Mouse (Mus musculus) intestine, embryonic 14.5 days (tissue): ENCODE data around the gene Babam2. TPM values are rescaled to one million over a fixed set of nuclear protein-coding genes. Genes with fewer than 3 reads are reported as not detected.

Experiments
- ATAC-seq: fragments of 200-750 bp; cut with Nextera tagmentation; replicated peaks from 2 replicates; pipeline ENCODE4 v1.8.0; 2017; ENCODE audit warnings: low read depth, moderate number of reproducible peaks, moderate TSS enrichment, moderate library complexity; ENCODE audit not compliant: low FRiP score, low TSS enrichment
- DNase-seq: peaks from one replicate; pipeline ENCODE4 v3.0.0-alpha.2; 2018; ENCODE audit warnings: low spot score
- H3K27ac ChIP-seq: fragments of 300-500 bp; sonication (generic); 2 replicates; pipeline ENCODE4 v1.5.1; 2014; ENCODE audit warnings: low read depth, mild to moderate bottlenecking, control low read depth
- H3K27me3 ChIP-seq: fragments of 300-500 bp; sonication (generic); replicated peaks from 2 replicates; pipeline ENCODE4 v1.6.1; 2014; ENCODE audit warnings: low read length, control low read depth; ENCODE audit not compliant: control insufficient read depth, insufficient read depth
- H3K36me3 ChIP-seq: fragments of 300-500 bp; sonication (generic); 2 replicates; pipeline ENCODE4 v1.6.1; 2014; ENCODE audit warnings: low read length, control low read depth; ENCODE audit not compliant: control insufficient read depth, insufficient read depth
- H3K4me1 ChIP-seq: fragments of 300-500 bp; sonication (generic); replicated peaks from 2 replicates; pipeline ENCODE4 v1.6.1; 2014; ENCODE audit warnings: low read length, control low read depth, mixed read lengths; ENCODE audit not compliant: control insufficient read depth, insufficient read depth
- H3K4me2 ChIP-seq: fragments of 300-500 bp; sonication (generic); 2 replicates; pipeline ENCODE4 v1.6.1; 2014; ENCODE audit warnings: low read length
- H3K4me3 ChIP-seq: fragments of 300-500 bp; sonication (generic); 2 replicates; pipeline ENCODE4 v1.5.1; 2014; ENCODE audit warnings: low read depth, low read length, control low read depth, mixed read lengths
- H3K9ac ChIP-seq: fragments of 300-500 bp; sonication (generic); 2 replicates; pipeline ENCODE4 v1.6.1; 2014; ENCODE audit warnings: mild to moderate bottlenecking, low read length
- H3K9me3 ChIP-seq: fragments of 300-500 bp; sonication (generic); 2 replicates; pipeline ENCODE4 v1.6.1; 2016; ENCODE audit warnings: low read length, control low read depth; ENCODE audit not compliant: control insufficient read depth
- WGBS: fragments of 180-500 bp; shearing (Covaris S2); extraction: QIAGEN DNeasy Blood & Tissue Kit; methylation state at CpG from one replicate; pipeline ENCODE4 v1.1.7; 2014; 5-methylcytosine and 5-hydroxymethylcytosine counted together
- polyA plus RNA-seq: library from polyadenylated mRNA; unstranded; fragments of >200 nt; fragmentation: Nextera tagmentation; extraction: Ambion mirVana; gene quantifications from 2 replicates; pipeline ENCODE4 v1.2.1, GENCODE M21; 2014

Gene Babam2
- polyA plus RNA-seq, 1 experiment from 2014 or later = 43.5 TPM

- Histone ChIP-seq H3K9ac (no peak overlapping the region), H3K4me1 (no peaks in the 10 kb centered on the region), H3K27ac (no peak overlapping the region), H3K9me3 (no peaks in the 10 kb centered on the region), H3K36me3 (no peaks in the 10 kb centered on the region), H3K27me3 (no peaks in the 10 kb centered on the region), H3K4me2 (no peak overlapping the region), H3K4me3 (no peak overlapping the region)
- 86% methylated on average over 5 of the region's 5 CpGs for WGBS
- ATAC-seq = no peak
- DNase-seq = no peak
Observed at GRCm38 (mm10) chr5:32122363-32122762, 424.9 kb downstream of the Babam2 start.

DNA sequence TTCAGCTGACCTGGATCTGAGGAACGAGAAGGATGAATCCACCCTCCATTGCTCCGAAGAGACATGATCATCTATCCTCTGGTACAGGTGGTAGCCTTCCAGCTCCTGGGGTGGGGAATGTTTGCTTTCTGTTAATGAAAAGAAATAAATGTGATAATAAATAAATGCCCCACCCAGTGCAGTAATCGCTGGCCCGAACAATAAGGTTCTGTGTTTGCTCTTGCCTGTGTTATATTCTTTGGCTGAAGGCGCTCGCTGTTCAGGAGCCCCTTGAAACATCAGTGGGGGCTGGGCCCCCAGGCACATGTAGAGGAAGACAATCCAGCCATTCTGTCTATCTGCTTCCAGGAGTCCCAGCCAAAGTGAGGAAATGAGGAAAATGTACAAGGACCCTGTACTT lies 427.5 kb downstream of the Babam2 start:
- no peak for DNase-seq
- no peaks in the 10 kb centered on the region; the same call in 1 of the 2 replicates for H3K4me1 ChIP-seq
- ATAC-seq = 0 out of 2 replicates have a peak, but pooled peaks have one; percentile 37
- no peaks in the 10 kb centered on the region for H3K9me3 ChIP-seq
- WGBS = 69% methylated on average over 6 of the region's 6 CpGs
- no peak overlapping the region for H3K9ac ChIP-seq
- no peaks in the 10 kb centered on the region for H3K36me3 ChIP-seq
- no peak overlapping the region for H3K4me2 ChIP-seq
- H3K4me3 ChIP-seq = no peak overlapping the region
- H3K27me3 ChIP-seq = no peaks in the 10 kb centered on the region
- H3K27ac ChIP-seq = no peak overlapping the region

- Histone ChIP-seq H3K9me3 (no peaks in the 10 kb centered on the region), H3K4me1 (no peaks in the 10 kb centered on the region; the same call in 1 of the 2 replicates), H3K9ac (no peak overlapping the region), H3K27ac (no peak overlapping the region), H3K36me3 (no peaks in the 10 kb centered on the region), H3K27me3 (no peaks in the 10 kb centered on the region), H3K4me3 (no peak overlapping the region), H3K4me2 (no peak overlapping the region)
- DNase-seq (no peak), ATAC-seq (no peak)
- WGBS = 77% methylated on average over 3 of the region's 3 CpGs
Observed at GRCm38 (mm10) chr5:32127226-32127625, 429.7 kb downstream of the Babam2 start.

DNA sequence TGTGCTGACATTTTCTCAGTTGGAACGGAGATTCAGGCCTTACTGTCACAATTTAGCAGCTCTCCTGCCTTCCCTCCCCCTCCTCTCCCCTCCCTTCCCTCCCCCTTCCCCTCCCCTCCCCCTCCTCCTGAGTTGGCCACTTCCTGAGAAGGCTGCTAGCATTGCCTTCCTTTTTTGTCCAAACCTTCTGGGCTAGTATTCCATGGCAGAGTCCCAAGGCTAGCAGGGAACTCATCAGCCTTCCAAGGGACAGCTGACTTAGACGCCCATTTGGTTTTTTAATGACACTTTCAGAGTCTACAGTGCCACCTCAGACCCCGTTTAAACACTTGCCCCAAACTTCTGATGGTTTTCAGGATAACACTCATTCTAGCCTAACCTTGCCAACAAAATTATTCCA lies 430.4 kb downstream of the Babam2 start:
- Histone ChIP-seq H3K4me3 (no peak overlapping the region), H3K27me3 (no peaks in the 10 kb centered on the region), H3K36me3 (no peaks in the 10 kb centered on the region), H3K9ac (no peak overlapping the region), H3K4me2 (no peak overlapping the region), H3K27ac (no peak overlapping the region), H3K4me1 (peaks cover 6% of the 10 kb centered on the region; the same call in 1 of the 2 replicates), H3K9me3 (no peaks in the 10 kb centered on the region)
- no peak for ATAC-seq
- 44% methylated on average over 3 of the region's 3 CpGs for WGBS
- DNase-seq = no peak

DNA sequence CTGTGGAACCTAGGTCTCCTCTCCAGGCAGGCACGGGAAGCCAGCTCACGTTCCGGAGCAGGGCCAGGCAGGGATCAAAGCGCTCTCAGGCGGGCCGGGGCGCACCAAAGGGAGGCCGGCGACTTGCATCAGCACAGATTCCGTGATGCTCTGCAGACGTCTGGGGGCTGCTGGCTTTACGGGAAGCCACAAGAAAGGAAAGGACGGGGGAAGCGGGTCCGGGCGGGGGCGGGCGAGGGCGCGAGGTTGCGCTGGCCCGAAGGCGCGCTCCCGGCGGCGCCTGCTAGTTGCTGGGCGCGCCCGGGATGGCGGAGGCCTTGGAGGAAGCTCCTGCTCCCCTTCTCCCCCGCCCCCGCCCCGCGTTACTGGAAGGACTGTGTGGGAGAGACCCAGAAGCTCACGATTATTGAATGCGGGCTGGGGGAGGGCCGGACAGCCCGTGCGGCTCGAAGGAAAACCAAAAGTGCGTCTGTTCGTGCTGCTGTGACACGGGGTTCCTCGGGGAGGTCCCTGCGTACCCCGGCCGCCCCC lies 435.6 kb downstream of the Babam2 start:
- peaks cover 12% of the 10 kb centered on the region; the same call in 1 of the 2 replicates for H3K4me1 ChIP-seq
- H3K36me3 ChIP-seq = no peaks in the 10 kb centered on the region
- DNase-seq = peak; percentile 89
- no peaks in the 10 kb centered on the region for H3K9me3 ChIP-seq
- peak overlapping the region; percentile 86 for H3K4me3 ChIP-seq
- ATAC-seq = no peak; the same call in none of the 2 replicates
- peak overlapping the region; percentile 99 for H3K27ac ChIP-seq
- H3K27me3 ChIP-seq = no peaks in the 10 kb centered on the region
- peak overlapping the region; percentile 72 for H3K9ac ChIP-seq
- H3K4me2 ChIP-seq = peak overlapping the region; percentile 87
- 1% methylated on average over 47 of the region's 48 CpGs for WGBS

DNA sequence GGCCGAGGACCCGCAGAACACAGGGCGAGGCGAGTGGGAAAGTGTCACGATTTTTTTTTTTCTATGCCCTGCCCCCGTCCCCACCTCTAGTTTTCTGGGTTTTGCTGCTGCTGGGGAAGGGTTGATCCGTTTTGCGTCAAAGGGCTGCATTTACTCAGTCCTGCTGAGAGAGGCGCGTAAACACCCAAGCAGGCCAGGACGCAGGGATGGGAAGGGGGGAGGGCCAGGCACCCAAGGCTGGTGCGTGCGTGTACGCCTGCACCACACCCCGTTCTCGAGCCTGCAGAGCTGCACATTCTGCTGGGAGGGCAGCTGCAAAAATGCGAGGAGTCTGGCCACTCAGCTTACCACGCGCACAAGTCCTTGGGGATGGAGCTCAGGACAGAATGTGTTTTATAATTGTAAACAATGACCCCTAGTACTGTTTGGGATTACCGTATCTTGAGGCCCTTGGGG lies 436.1 kb downstream of the Babam2 start:
- no peaks in the 10 kb centered on the region for H3K36me3 ChIP-seq
- no peaks in the 10 kb centered on the region for H3K9me3 ChIP-seq
- peak overlapping the region; percentile 86 for H3K4me3 ChIP-seq
- H3K27me3 ChIP-seq = no peaks in the 10 kb centered on the region
- H3K4me1 ChIP-seq = peaks cover 13% of the 10 kb centered on the region; the same call in 1 of the 2 replicates
- H3K9ac ChIP-seq = peak overlapping the region; percentile 72
- WGBS = under 1% methylated on average over 20 of the region's 20 CpGs
- peak; percentile 32; the same call in 1 of the 2 replicates for ATAC-seq
- peak; percentile 87 for DNase-seq
- H3K27ac ChIP-seq = peak overlapping the region; percentile 99
- peak overlapping the region; percentile 87 for H3K4me2 ChIP-seq

- peak overlapping the region; percentile 86 for H3K4me3 ChIP-seq
- DNase-seq (peak; percentile 74), ATAC-seq (no peak)
- peak overlapping the region; percentile 96 for H3K9ac ChIP-seq
- H3K27me3 ChIP-seq = no peaks in the 10 kb centered on the region
- H3K9me3 ChIP-seq = no peaks in the 10 kb centered on the region
- H3K27ac ChIP-seq = peak overlapping the region; percentile 99
- no peaks in the 10 kb centered on the region for H3K36me3 ChIP-seq
- peak overlapping the region; percentile 87 for H3K4me2 ChIP-seq
- H3K4me1 ChIP-seq = peaks cover 18% of the 10 kb centered on the region; the same call in 1 of the 2 replicates
- 4% methylated on average over 21 of the region's 21 CpGs for WGBS
Observed at GRCm38 (mm10) chr5:32134051-32134732, 436.7 kb downstream of the Babam2 start.
